Mouse (Mus musculus) embryonic facial prominence, embryonic 12.5 days (tissue): ENCODE results near the gene Onecut1. TPM values are rescaled to one million over a fixed set of nuclear protein-coding genes. Genes with fewer than 3 reads are reported as not detected.

Source experiments
- polyA plus RNA-seq: library from polyadenylated mRNA; unstranded; fragments of >200 nt; fragmentation: Nextera tagmentation; extraction: Ambion mirVana; gene quantifications from 2 replicates; pipeline ENCODE4 v1.2.1, GENCODE M21; 2016

The Onecut1 gene
- polyA plus RNA-seq, 1 experiment from 2014 or later, result 0.47 TPM

Other genes with a start within 250 kb of the Onecut1 start
- gene Fam214a, start 91.0 kb downstream of the Onecut1 start, polyA plus RNA-seq, result 13.4 and 14.0 TPM in 2 replicates
- gene Arpp19, start 175.7 kb downstream of the Onecut1 start, polyA plus RNA-seq, result 324 and 337 TPM in 2 replicates
- 26.5 and 28.7 TPM in 2 replicates for gene Myo5a, start 209.1 kb downstream of the Onecut1 start, polyA plus RNA-seq